In genomic region chr14:75841758-75842157, GRCm38 (mm10) we compare ENCODE assay signal across 8 mouse cellular contexts. TPM values are rescaled to one million over a fixed set of nuclear protein-coding genes. Genes with fewer than 3 reads are reported as not detected.
DNase-seq lines count a peak whose midpoint lies in the region; ATAC-seq and TF ChIP-seq lines count a peak whose summit lies in the region.
"Not testable (repeated sequence)": the region's sequence is repeated elsewhere in the genome, so short reads cannot be mapped to it uniquely, and the experiment has no call there.

No protein-coding gene starts in this region.

- not testable (repeated sequence) for ATAC-seq in heart, postnatal 0 days (ENCODE audit: insufficient read depth, low read depth); liver, postnatal 0 days

- not testable (repeated sequence) for TF ChIP-seq CTCF in gastrocnemius, adult 2 months (IDR thresholded peaks at IDR 0.05); heart, postnatal 0 days (IDR thresholded peaks at IDR 0.05; ENCODE audit: low read depth); liver, postnatal 0 days (IDR thresholded peaks at IDR 0.05; ENCODE audit: low read depth)

- 71% methylated on average over 2 of the region's 2 CpGs for WGBS in heart, embryonic 10.5 days
- WGBS in heart, postnatal 0 days = 14% methylated on average over 1 of the region's 2 CpGs
- WGBS in liver, postnatal 0 days (ENCODE audit: insufficient replicate concordance) = 0% methylated on average over 1 of the region's 2 CpGs
- WGBS in macrophage (ENCODE audit: missing documents) = 0% methylated on average over 2 of the region's 2 CpGs

- not testable (repeated sequence) for H3K27me3 ChIP-seq in heart, embryonic 10.5 days (ENCODE audit: insufficient read depth, poor library complexity, severe bottlenecking); heart, postnatal 0 days (ENCODE audit: control insufficient read depth, insufficient read depth, low read length); liver, postnatal 0 days (ENCODE audit: insufficient read depth, low read length)

- peaks cover 25% of the 10 kb centered on the region; the same call in 1 of the 2 replicates for H3K4me1 ChIP-seq in heart, embryonic 10.5 days
- peaks cover 25% of the 10 kb centered on the region for H3K4me1 ChIP-seq in heart, postnatal 0 days (ENCODE audit: control insufficient read depth, insufficient read depth)
- H3K4me1 ChIP-seq in liver, postnatal 0 days (ENCODE audit: insufficient read depth) = peaks cover 31% of the 10 kb centered on the region

- TF ChIP-seq EP300 in heart, postnatal 0 days (IDR thresholded peaks at IDR 0.05; ENCODE audit: low read depth); liver, postnatal 0 days (IDR thresholded peaks at IDR 0.05; ENCODE audit: low read depth): not testable (repeated sequence)

- H3K9ac ChIP-seq in heart, postnatal 0 days (replicated peaks; ENCODE audit: low read depth, low read length); liver, postnatal 0 days (replicated peaks): not testable (repeated sequence)

- H3K27ac ChIP-seq in gastrocnemius, adult 2 months = peak overlapping the region; percentile 99
- 0 out of 2 replicates have a peak overlapping the region, but pooled peaks have one; percentile 16 for H3K27ac ChIP-seq in heart, embryonic 10.5 days
- H3K27ac ChIP-seq in heart, postnatal 0 days (ENCODE audit: low read depth) = peak overlapping the region; percentile 38; the same call in 1 of the 2 replicates
- peak overlapping the region; percentile 29; the same call in 1 of the 2 replicates for H3K27ac ChIP-seq in liver, postnatal 0 days (ENCODE audit: low read depth)
- peak overlapping the region; percentile 59 for H3K27ac ChIP-seq in macrophage

- H3K4me2 ChIP-seq in heart, postnatal 0 days (ENCODE audit: low read depth, low read length); liver, postnatal 0 days (ENCODE audit: low read depth, low read length): not testable (repeated sequence)

- DNase-seq in 416B (ENCODE audit: low read depth) = peak; percentile 80
- DNase-seq in adrenal gland, postnatal 10 days = peak; percentile 51
- DNase-seq in gastrocnemius, adult 2 months = peak; percentile 65
- not testable (repeated sequence) for DNase-seq in heart, embryonic 10.5 days (ENCODE audit: low spot score); heart, postnatal 0 days (ENCODE audit: low spot score); liver, postnatal 0 days
- peak; percentile 42 for DNase-seq in thymus, postnatal 14 days

- H3K9me3 ChIP-seq in heart, embryonic 10.5 days; heart, postnatal 0 days (replicated peaks; ENCODE audit: control insufficient read depth, low read length); liver, postnatal 0 days (ENCODE audit: low read length): not testable (repeated sequence)

- intact Hi-C loops in gastrocnemius, adult 2 months (cut with DNase I) = not testable (repeated sequence)

- peaks cover 28% of the 10 kb centered on the region for H3K79me2 ChIP-seq in macrophage (ENCODE audit: inconsistent target)

- not testable (repeated sequence) for H3K36me3 ChIP-seq in heart, embryonic 10.5 days; heart, postnatal 0 days (replicated peaks; ENCODE audit: control insufficient read depth, insufficient read depth, low read length); liver, postnatal 0 days (replicated peaks; ENCODE audit: insufficient read depth, low read length); macrophage (ENCODE audit: inconsistent target)

- H3K4me3 ChIP-seq in gastrocnemius, adult 2 months; heart, embryonic 10.5 days; heart, postnatal 0 days (ENCODE audit: low read depth, low read length); liver, postnatal 0 days (ENCODE audit: low read depth, low read length); macrophage (ENCODE audit: inconsistent target): not testable (repeated sequence)

RNA-seq across cellular contexts. Expression of gene Tpt1, which starts 3.1 kb away (rescaled TPM):
- total RNA-seq in adrenal gland, postnatal 10 days (2021) = 1,000 to 10,000 TPM; 3,217 to 3,266 TPM
- 1,000 to 10,000 TPM; 3,630 to 4,350 TPM for total RNA-seq in gastrocnemius, adult 2 months (2021)
- polyA plus RNA-seq in heart, embryonic 10.5 days (2016; fragmentation: Nextera tagmentation; extraction: Ambion mirVana) = 737 and 812 TPM in 2 replicates
- total RNA-seq in heart, postnatal 0 days (2014; rRNA removed; ENCODE audit: low replicate concordance) = 746 and 806 TPM in 2 replicates
- 1,059 and 1,111 TPM in 2 replicates for polyA plus RNA-seq in heart, postnatal 0 days (2015; fragmentation: Nextera tagmentation; extraction: Ambion mirVana)
- polyA plus RNA-seq in liver, postnatal 0 days (2015; fragmentation: Nextera tagmentation; extraction: Ambion mirVana) = 874 and 942 TPM in 2 replicates
- total RNA-seq in macrophage (2018; cell fraction: chromatin; rRNA removed) = 100 to 1,000 TPM in 25 of 26 experiments, 10 to 100 TPM in 1; 99.5 to 452 (median 174) TPM
- total RNA-seq in macrophage (2018; cell fraction: cytosol; rRNA removed) = 1,000 to 10,000 TPM; 1,477 to 5,481 (median 3,449) TPM
- total RNA-seq in macrophage (2018; cell fraction: nucleus; rRNA removed) = 100 to 1,000 TPM; 301 to 898 (median 554) TPM
- polyA plus RNA-seq in macrophage (2018) = 3,757 to 4,485 TPM (median 4,124 TPM) in 3 replicates

RNA-seq across cellular contexts. Expression of gene Slc25a30, which starts 54.9 kb away (rescaled TPM):
- total RNA-seq in adrenal gland, postnatal 10 days (2021) = 10 to 100 TPM; 35.2 to 50.6 TPM
- total RNA-seq in gastrocnemius, adult 2 months (2021) = 10 to 100 TPM in 1 of 2 experiments, 1 to 10 TPM in 1; 6.6 to 10.5 TPM
- 5.2 and 5.8 TPM in 2 replicates for polyA plus RNA-seq in heart, embryonic 10.5 days (2016; fragmentation: Nextera tagmentation; extraction: Ambion mirVana)
- total RNA-seq in heart, postnatal 0 days (2014; rRNA removed; ENCODE audit: low replicate concordance) = 39.0 and 39.2 TPM in 2 replicates
- polyA plus RNA-seq in heart, postnatal 0 days (2015; fragmentation: Nextera tagmentation; extraction: Ambion mirVana) = 6.2 and 6.3 TPM in 2 replicates
- polyA plus RNA-seq in liver, postnatal 0 days (2015; fragmentation: Nextera tagmentation; extraction: Ambion mirVana) = 13.6 and 13.7 TPM in 2 replicates
- total RNA-seq in macrophage (2018; cell fraction: chromatin; rRNA removed) = 10 to 100 TPM in 23 of 26 experiments, 1 to 10 TPM in 3; 6.5 to 37.6 (median 19.2) TPM
- total RNA-seq in macrophage (2018; cell fraction: cytosol; rRNA removed) = 10 to 100 TPM; 15.4 to 30.0 (median 23.9) TPM
- total RNA-seq in macrophage (2018; cell fraction: nucleus; rRNA removed) = 10 to 100 TPM in 25 of 26 experiments, 1 to 10 TPM in 1; 9.7 to 37.7 (median 17.6) TPM
- polyA plus RNA-seq in macrophage (2018) = 14.1 to 23.1 TPM (median 23.0 TPM) in 3 replicates

Comparison
In these comparisons a context has a peak if more than half of its experiments do, and no peak if none do; other contexts are left out.
1. H3K27ac ChIP-seq: peak in every context shown above with its lines; median percentile 99 in gastrocnemius, adult 2 months; 59 in macrophage; 38 in heart, postnatal 0 days; 29 in liver, postnatal 0 days; 16 in heart, embryonic 10.5 days.